Mouse (Mus musculus) thymus, adult 2 months (tissue): Measurements from ENCODE around the gene Vipr2. TPM values are rescaled to one million over a fixed set of nuclear protein-coding genes. Genes with fewer than 3 reads are reported as not detected.
A peak's percentile ranks its signal among the peaks of the same experiment; 100 is the strongest.

ENCODE experiments used
- DNase-seq: peaks from one replicate; pipeline ENCODE4 v3.0.0; 2021
- H3K27ac ChIP-seq: fragments of 200-500 bp; 2 replicates; pipeline ENCODE4 v1.5.1; 2012; ENCODE audit warnings: low read length, control low read depth; ENCODE audit not compliant: control insufficient read depth, insufficient read depth
- H3K27me3 ChIP-seq: fragments of 200-500 bp; 2 replicates; pipeline ENCODE4 v1.6.1; 2012; ENCODE audit warnings: mild to moderate bottlenecking, low read length, moderate library complexity, mixed read lengths; ENCODE audit not compliant: control insufficient read depth, insufficient read depth
- H3K36me3 ChIP-seq: fragments of 200-500 bp; 2 replicates; pipeline ENCODE4 v1.6.1; 2012; ENCODE audit warnings: mild to moderate bottlenecking, low read length, moderate library complexity; ENCODE audit not compliant: control insufficient read depth, insufficient read depth
- H3K4me1 ChIP-seq: fragments of 200-500 bp; replicated peaks from 2 replicates; pipeline ENCODE4 v1.6.1; 2012; ENCODE audit warnings: low read length; ENCODE audit not compliant: control insufficient read depth, insufficient read depth
- H3K4me3 ChIP-seq: fragments of 200-500 bp; 2 replicates; pipeline ENCODE4 v1.5.1; 2012; ENCODE audit warnings: mild to moderate bottlenecking, low read length, control low read depth, moderate library complexity; ENCODE audit not compliant: control insufficient read depth, insufficient read depth
- CTCF ChIP-seq: fragments of 200-500 bp; IDR thresholded peaks from 2 replicates; pipeline ENCODE4 v1.5.1; 2012; ENCODE audit warnings: mild to moderate bottlenecking, control low read depth, low read length, moderate library complexity, borderline replicate concordance; ENCODE audit not compliant: control insufficient read depth, poor library complexity, insufficient read depth; ENCODE audit errors: extremely low read depth
- POLR2A ChIP-seq: fragments of 200-500 bp; IDR thresholded peaks from 2 replicates; pipeline ENCODE4 v1.6.1; 2012; ENCODE audit warnings: mild to moderate bottlenecking, low read length, control low read depth, moderate library complexity; ENCODE audit not compliant: control insufficient read depth, poor library complexity, insufficient read depth; ENCODE audit errors: extremely low read depth
- WGBS: fragments of 180-500 bp; shearing (Covaris S2); methylation state at CpG from one replicate; pipeline ENCODE4 v1.1.7; 2018; 5-methylcytosine and 5-hydroxymethylcytosine counted together
- polyA plus RNA-seq: library from polyadenylated mRNA; depleted of rRNA; stranded (reverse); fragments of >200 nt; gene quantifications from 2 replicates; pipeline ENCODE4 v1.2.3, GENCODE M21; 2012; rRNA removed

The Vipr2 gene
- polyA plus RNA-seq: 0.51 and 0.66 TPM in 2 replicates

DNA sequence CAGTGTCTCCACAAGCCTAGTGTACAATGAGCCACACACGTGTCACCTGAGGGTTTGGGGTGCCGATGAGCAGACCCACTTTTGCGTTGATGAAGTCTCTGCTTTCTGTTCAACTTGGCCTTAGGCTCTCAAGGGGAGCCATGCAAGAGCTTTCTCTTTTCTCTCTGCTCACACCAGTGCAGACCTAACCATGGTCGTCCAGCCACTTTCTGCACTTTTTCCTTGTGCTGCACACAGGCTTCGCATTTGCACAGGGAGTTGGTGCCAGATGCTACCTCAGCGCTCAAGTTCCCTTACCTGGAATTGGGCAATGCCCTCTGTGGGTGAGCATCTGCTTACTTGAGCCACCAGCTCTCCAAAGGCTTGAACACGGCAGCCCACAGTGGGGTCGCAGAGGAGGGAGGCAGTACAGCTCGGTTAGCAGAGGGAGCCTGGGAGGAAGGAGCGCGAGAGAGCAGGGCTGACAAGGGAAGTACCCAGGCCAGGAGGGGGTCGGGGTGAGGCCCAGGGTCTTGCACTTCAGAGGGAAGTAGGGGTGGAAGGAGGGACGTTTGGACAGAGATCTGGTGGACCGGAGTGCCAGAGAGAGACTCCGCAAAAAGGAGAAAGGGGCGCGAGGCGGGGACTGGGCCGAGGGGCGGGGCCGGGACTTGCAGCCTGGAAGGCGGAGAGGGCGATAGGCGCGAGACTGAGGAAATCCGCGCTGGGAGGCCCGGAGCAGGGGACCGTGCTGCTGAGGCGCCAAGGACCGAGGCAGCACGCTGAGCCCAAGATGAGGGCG is at the start of gene Vipr2:
TSS of gene Vipr2 (plus strand) at position 653 of the 781 bp plus-strand sequence.
- peak; percentile 65 for DNase-seq
- 6% methylated on average over 33 of the region's 33 CpGs for WGBS
- Histone ChIP-seq H3K4me1 (peaks cover 7% of the 10 kb centered on the region), H3K4me3 (peak within 1 kb of the TSS; percentile 48), H3K27me3 (peaks cover 2% of the 10 kb centered on the region; the same call in 1 of the 2 replicates), H3K27ac (no peak within 1 kb of the TSS), H3K36me3 (no peaks in the 10 kb centered on the region)
- no peak for TF ChIP-seq POLR2A
- no peak for TF ChIP-seq CTCF

DNA sequence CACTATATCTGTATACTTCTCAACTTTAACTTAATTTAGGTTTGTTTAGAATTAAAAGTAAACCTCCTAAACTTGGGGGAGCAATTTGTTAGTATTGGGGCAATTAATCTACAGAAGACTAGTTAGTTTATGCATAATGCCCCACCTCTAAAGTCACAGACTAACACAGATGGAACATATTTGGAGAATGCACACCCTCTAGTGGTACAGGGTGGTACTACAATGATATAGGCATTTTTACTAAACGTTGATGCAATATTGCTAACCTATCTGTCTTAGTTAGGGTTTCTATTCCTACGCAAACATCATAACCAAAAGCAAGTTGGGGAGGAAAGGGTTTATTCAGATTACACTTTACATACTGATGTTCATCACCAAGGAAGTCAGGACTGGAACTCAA is 49.4 kb upstream of the Vipr2 start:
- TF ChIP-seq POLR2A (no peak), CTCF (no peak)
- DNase-seq: no peak
- Histone ChIP-seq H3K36me3 (no peaks in the 10 kb centered on the region), H3K27me3 (no peaks in the 10 kb centered on the region), H3K4me1 (no peaks in the 10 kb centered on the region), H3K4me3 (no peak overlapping the region), H3K27ac (no peak overlapping the region)
- WGBS: 33% methylated on average over 2 of the region's 2 CpGs

DNA sequence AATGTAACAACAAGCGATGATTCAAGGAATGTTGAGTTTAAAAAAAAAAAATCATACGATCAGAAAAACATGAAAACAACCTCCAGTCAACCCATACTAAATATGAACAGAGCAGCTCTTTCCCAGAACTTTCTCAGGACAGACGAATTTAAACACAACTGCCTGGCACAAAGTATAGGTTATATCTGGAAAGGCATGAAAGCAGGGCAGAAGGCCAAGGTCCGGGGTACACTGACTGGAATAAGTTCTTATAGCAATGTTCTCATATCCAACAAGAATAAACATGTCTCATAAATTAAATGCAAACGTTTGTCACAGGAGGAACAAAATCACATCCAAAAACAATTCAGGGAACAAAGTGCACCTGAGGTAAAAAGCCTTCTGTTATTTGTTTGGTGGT is 42.2 kb upstream of the Vipr2 start:
- Histone ChIP-seq H3K27me3 (no peaks in the 10 kb centered on the region), H3K4me1 (no peaks in the 10 kb centered on the region), H3K27ac (no peak overlapping the region), H3K36me3 (no peaks in the 10 kb centered on the region), H3K4me3 (no peak overlapping the region)
- no peak for TF ChIP-seq POLR2A
- no peak for TF ChIP-seq CTCF
- no peak for DNase-seq
- 78% methylated on average over 5 of the region's 5 CpGs for WGBS

DNA sequence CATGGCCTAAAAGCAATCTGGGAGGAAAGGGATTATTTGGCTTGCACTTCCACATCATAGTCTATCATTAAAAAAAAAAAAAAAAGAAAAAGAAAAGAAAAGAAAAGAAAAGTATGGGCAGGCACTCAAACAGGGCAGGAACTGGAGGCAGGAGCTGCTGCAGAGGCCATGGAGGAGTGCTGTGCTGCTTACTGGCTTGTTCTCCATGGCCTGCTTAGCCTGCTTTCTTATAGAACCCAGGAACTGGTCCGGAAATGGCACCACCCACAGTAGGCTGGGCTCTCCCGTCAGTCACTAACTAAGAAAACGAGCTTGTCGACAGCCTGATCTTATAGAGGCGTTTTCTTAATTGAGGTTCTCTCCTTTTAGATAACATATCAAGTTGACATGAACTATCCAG is 32.7 kb upstream of the Vipr2 start:
- Histone ChIP-seq H3K4me3 (no peak overlapping the region), H3K27ac (no peak overlapping the region), H3K4me1 (peaks cover 8% of the 10 kb centered on the region), H3K36me3 (no peaks in the 10 kb centered on the region), H3K27me3 (no peaks in the 10 kb centered on the region)
- WGBS: 94% methylated on average over 5 of the region's 5 CpGs
- no peak for DNase-seq
- TF ChIP-seq CTCF (no peak), POLR2A (no peak)

DNA sequence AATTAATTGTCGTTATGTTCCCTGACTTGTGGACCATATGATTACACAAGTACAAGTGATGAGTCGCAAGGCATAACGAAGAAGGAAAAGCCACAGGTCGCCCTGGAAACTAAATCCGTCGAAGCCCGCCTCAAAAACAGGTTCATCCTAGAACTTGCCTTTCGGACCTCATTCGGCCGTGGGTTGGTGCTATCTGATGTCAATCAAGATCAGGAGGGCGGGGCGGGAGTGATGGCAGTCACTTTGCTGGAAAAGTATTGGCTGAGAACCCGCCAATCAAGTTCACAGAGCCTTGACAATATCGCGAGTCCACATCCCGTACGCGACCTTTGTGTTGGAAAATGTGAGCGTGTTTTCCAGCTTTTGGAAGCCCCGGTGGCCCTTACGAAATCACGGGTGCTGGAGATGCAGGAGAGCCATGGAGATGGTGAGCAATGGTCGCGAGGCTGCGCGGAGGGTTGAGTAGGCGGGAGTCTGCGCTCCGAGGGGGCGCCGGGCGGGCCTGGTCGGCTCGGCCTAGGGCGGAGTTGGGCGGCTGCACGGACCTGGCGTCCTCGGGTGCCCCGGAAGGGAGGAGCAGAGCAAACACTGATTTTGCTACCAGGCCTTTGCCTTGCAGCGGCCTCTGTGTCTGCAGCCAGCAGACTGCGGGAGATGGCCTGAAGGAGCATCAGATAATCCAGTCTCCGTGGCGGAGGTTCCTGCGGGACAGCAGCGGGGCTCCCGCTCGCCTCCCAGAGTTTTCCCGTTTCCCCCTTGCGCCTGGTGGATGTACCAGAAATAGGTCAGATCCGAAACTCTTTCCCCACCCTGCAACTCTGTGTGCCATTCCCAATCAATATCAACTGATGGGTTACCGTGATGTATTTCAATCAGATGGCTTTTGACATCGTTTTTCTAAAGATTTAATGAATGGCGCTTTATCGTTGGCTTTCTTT is 29.8 kb upstream of the Vipr2 start, which contains the start of gene Zfp386:
TSS of gene Zfp386 (plus strand) at position 285 of the 938 bp plus-strand sequence.
- Histone ChIP-seq H3K27me3 (no peaks in the 10 kb centered on the region), H3K4me1 (peaks cover 8% of the 10 kb centered on the region), H3K4me3 (peak within 1 kb of the TSS; percentile 95), H3K36me3 (no peaks in the 10 kb centered on the region), H3K27ac (peak within 1 kb of the TSS; percentile 66)
- under 1% methylated on average over 55 of the region's 55 CpGs for WGBS
- peak; percentile 100 for DNase-seq
- TF ChIP-seq POLR2A (peak; percentile 63; the same call in 1 of the 2 replicates), CTCF (no peak)

DNA sequence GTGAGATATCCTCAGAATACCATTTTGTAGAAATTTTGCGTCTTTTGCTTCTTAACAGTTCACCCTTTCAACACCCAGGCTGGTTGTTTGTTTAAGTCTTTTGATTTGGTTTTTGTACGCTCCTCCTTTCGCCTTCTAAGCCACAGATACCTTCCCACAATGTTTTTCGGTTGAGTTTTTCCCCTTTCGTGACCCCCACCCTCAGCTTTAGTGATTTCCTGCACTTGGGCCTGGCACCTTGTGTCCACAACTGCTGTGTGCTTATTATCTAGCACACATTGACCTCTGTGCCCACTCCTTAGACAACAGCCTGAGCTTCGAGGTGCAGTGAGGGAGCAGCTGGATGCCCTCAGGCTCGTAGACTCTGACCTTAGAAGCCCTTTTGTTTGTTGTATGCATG is 28.8 kb upstream of the Vipr2 start:
- peak; percentile 19 for DNase-seq
- H3K27me3 ChIP-seq: no peaks in the 10 kb centered on the region
- no peaks in the 10 kb centered on the region for H3K36me3 ChIP-seq
- TF ChIP-seq POLR2A: no peak
- TF ChIP-seq CTCF: no peak
- peaks cover 8% of the 10 kb centered on the region for H3K4me1 ChIP-seq
- peak overlapping the region; percentile 17 for H3K4me3 ChIP-seq
- 7% methylated on average over 7 of the region's 7 CpGs for WGBS
- H3K27ac ChIP-seq: no peak overlapping the region
